Mouse (Mus musculus) hindbrain, postnatal 0 days (tissue): Measurements from ENCODE around the gene C130060K24Rik. TPM values are rescaled to one million over a fixed set of nuclear protein-coding genes. Genes with fewer than 3 reads are reported as not detected.
A peak's percentile ranks its signal among the peaks of the same experiment; 100 is the strongest.

ENCODE experiments used
- ATAC-seq: fragments of 200-750 bp; cut with Nextera tagmentation; 2 replicates; pipeline ENCODE4 v1.8.0; 2017; ENCODE audit warnings: mild to moderate bottlenecking, moderate TSS enrichment, moderate library complexity
- DNase-seq: peaks from one replicate; pipeline ENCODE4 v3.0.0-alpha.2; 2015; ENCODE audit warnings: low spot score
- H3K27ac ChIP-seq: fragments of 300-500 bp; sonication (generic); 2 replicates; pipeline ENCODE4 v1.5.1; 2014; ENCODE audit warnings: mild to moderate bottlenecking
- H3K27me3 ChIP-seq: fragments of 300-500 bp; sonication (generic); 2 replicates; pipeline ENCODE4 v1.6.1; 2014; ENCODE audit warnings: low read length, mixed read lengths; ENCODE audit not compliant: insufficient read depth
- H3K36me3 ChIP-seq: fragments of 300-500 bp; sonication (generic); 2 replicates; pipeline ENCODE4 v1.6.1; 2014; ENCODE audit warnings: low read length, mixed read lengths; ENCODE audit not compliant: insufficient read depth
- H3K4me1 ChIP-seq: fragments of 300-500 bp; sonication (generic); 2 replicates; pipeline ENCODE4 v1.6.1; 2014; ENCODE audit warnings: antibody characterized with exemption, low read length, mixed read lengths; ENCODE audit not compliant: insufficient read depth
- H3K4me2 ChIP-seq: fragments of 300-500 bp; sonication (generic); 2 replicates; pipeline ENCODE4 v1.6.1; 2014; ENCODE audit warnings: low read depth, mild to moderate bottlenecking, low read length, moderate library complexity, mixed read lengths
- H3K4me3 ChIP-seq: fragments of 300-500 bp; sonication (generic); 2 replicates; pipeline ENCODE4 v1.5.1; 2014; ENCODE audit warnings: low read length
- H3K9ac ChIP-seq: fragments of 300-500 bp; sonication (generic); replicated peaks from 2 replicates; pipeline ENCODE4 v1.6.1; 2014; ENCODE audit warnings: mild to moderate bottlenecking, low read length, moderate library complexity, mixed read lengths
- H3K9me3 ChIP-seq: fragments of 300-500 bp; sonication (generic); 2 replicates; pipeline ENCODE4 v1.6.1; 2016; ENCODE audit warnings: low read length, mixed read lengths
- CTCF ChIP-seq: IDR thresholded peaks from 2 replicates; pipeline ENCODE4 v1.5.1; 2016; ENCODE audit warnings: antibody characterized with exemption, control low read depth, low read depth
- WGBS: fragments of 180-500 bp; shearing (Covaris S2); extraction: QIAGEN DNeasy Blood & Tissue Kit; methylation state at CpG from one replicate; pipeline ENCODE4 v1.1.7; 2014; 5-methylcytosine and 5-hydroxymethylcytosine counted together
- polyA plus RNA-seq: library from polyadenylated mRNA; unstranded; fragments of >200 nt; fragmentation: Nextera tagmentation; extraction: Ambion mirVana; gene quantifications from 2 replicates; pipeline ENCODE4 v1.2.1, GENCODE M21; 2015
- total RNA-seq: library from RNA; depleted of rRNA; stranded (reverse); fragments of >200 nt; gene quantifications from 2 replicates; pipeline ENCODE4 v1.2.3, GENCODE M21; 2014; rRNA removed

The C130060K24Rik gene
- total RNA-seq (4.4 and 8.2 TPM in 2 replicates), polyA plus RNA-seq (1.6 and 2.0 TPM in 2 replicates)

- Histone ChIP-seq H3K4me3 (peak within 1 kb of the TSS; percentile 58), H3K27ac (no peak within 1 kb of the TSS), H3K9me3 (no peaks in the 10 kb centered on the region), H3K4me2 (peak within 1 kb of the TSS; percentile 96), H3K9ac (peak within 1 kb of the TSS; percentile 41; the same call in 1 of the 2 replicates), H3K27me3 (no peaks in the 10 kb centered on the region), H3K4me1 (no peaks in the 10 kb centered on the region), H3K36me3 (no peaks in the 10 kb centered on the region)
- peak; percentile 83 for ATAC-seq
- no peak for TF ChIP-seq CTCF
- WGBS = under 1% methylated on average over 64 of the region's 64 CpGs
- peak; percentile 45 for DNase-seq
These were observed at the start of gene C130060K24Rik for GRCm38 (mm10) chr6:65380918-65381772. Gene C130060K24Rik, plus strand, starts transcription at chr6:65381105.

- DNase-seq (no peak), ATAC-seq (no peak)
- TF ChIP-seq CTCF = no peak
- no peak overlapping the region for H3K27ac ChIP-seq
- no peaks in the 10 kb centered on the region for H3K4me1 ChIP-seq
- H3K9me3 ChIP-seq = no peaks in the 10 kb centered on the region
- no peaks in the 10 kb centered on the region for H3K27me3 ChIP-seq
- no peak overlapping the region for H3K9ac ChIP-seq
- no peaks in the 10 kb centered on the region for H3K36me3 ChIP-seq
- no peak overlapping the region for H3K4me3 ChIP-seq
- WGBS = 92% methylated on average over 1 of the region's 1 CpGs
- H3K4me2 ChIP-seq = no peak overlapping the region
These were observed 46.7 kb upstream of the C130060K24Rik start for GRCm38 (mm10) chr6:65334246-65334645.

- no peak overlapping the region for H3K27ac ChIP-seq
- no peaks in the 10 kb centered on the region for H3K4me1 ChIP-seq
- no peaks in the 10 kb centered on the region for H3K9me3 ChIP-seq
- H3K27me3 ChIP-seq = no peaks in the 10 kb centered on the region
- no peaks in the 10 kb centered on the region for H3K36me3 ChIP-seq
- H3K4me3 ChIP-seq = no peak overlapping the region
- no peak for DNase-seq
- H3K9ac ChIP-seq = no peak overlapping the region
- TF ChIP-seq CTCF = no peak
- ATAC-seq = no peak
- no peak overlapping the region for H3K4me2 ChIP-seq
These were observed 41.5 kb upstream of the C130060K24Rik start for GRCm38 (mm10) chr6:65339391-65339790.

- WGBS = 83% methylated on average over 4 of the region's 4 CpGs
- no peak overlapping the region for H3K27ac ChIP-seq
- no peak for ATAC-seq
- no peak overlapping the region for H3K9ac ChIP-seq
- no peaks in the 10 kb centered on the region for H3K9me3 ChIP-seq
- TF ChIP-seq CTCF = no peak
- no peak overlapping the region for H3K4me3 ChIP-seq
- no peak overlapping the region for H3K4me2 ChIP-seq
- H3K36me3 ChIP-seq = no peaks in the 10 kb centered on the region
- H3K27me3 ChIP-seq = no peaks in the 10 kb centered on the region
- no peaks in the 10 kb centered on the region for H3K4me1 ChIP-seq
- no peak for DNase-seq
These were observed 39.5 kb upstream of the C130060K24Rik start for GRCm38 (mm10) chr6:65341360-65341759.

- no peak for TF ChIP-seq CTCF
- peak overlapping the region; percentile 29 for H3K4me2 ChIP-seq
- H3K9ac ChIP-seq = no peak overlapping the region
- WGBS = 31% methylated on average over 8 of the region's 8 CpGs
- no peaks in the 10 kb centered on the region for H3K9me3 ChIP-seq
- H3K36me3 ChIP-seq = no peaks in the 10 kb centered on the region
- peak; percentile 17 for DNase-seq
- no peak for ATAC-seq
- no peaks in the 10 kb centered on the region for H3K27me3 ChIP-seq
- no peak overlapping the region for H3K27ac ChIP-seq
- peak overlapping the region; percentile 14; the same call in 1 of the 2 replicates for H3K4me3 ChIP-seq
- H3K4me1 ChIP-seq = no peaks in the 10 kb centered on the region
These were observed 33.2 kb upstream of the C130060K24Rik start for GRCm38 (mm10) chr6:65347736-65348135.

- Histone ChIP-seq H3K4me2 (peak overlapping the region; percentile 29; the same call in 1 of the 2 replicates), H3K4me1 (no peaks in the 10 kb centered on the region), H3K27me3 (no peaks in the 10 kb centered on the region), H3K4me3 (no peak overlapping the region; the same call in 1 of the 2 replicates), H3K27ac (no peak overlapping the region), H3K9me3 (no peaks in the 10 kb centered on the region), H3K36me3 (no peaks in the 10 kb centered on the region), H3K9ac (no peak overlapping the region)
- no peak for TF ChIP-seq CTCF
- ATAC-seq = no peak
- 24% methylated on average over 5 of the region's 5 CpGs for WGBS
- no peak for DNase-seq
These were observed 32.6 kb upstream of the C130060K24Rik start for GRCm38 (mm10) chr6:65348255-65348654.

- H3K4me2 ChIP-seq = no peak overlapping the region
- ATAC-seq (peak; percentile 49; the same call in 1 of the 2 replicates), DNase-seq (peak; percentile 63)
- 53% methylated on average over 4 of the region's 4 CpGs for WGBS
- H3K9ac ChIP-seq = no peak overlapping the region
- H3K4me1 ChIP-seq = no peaks in the 10 kb centered on the region
- H3K27me3 ChIP-seq = no peaks in the 10 kb centered on the region
- H3K9me3 ChIP-seq = no peaks in the 10 kb centered on the region
- H3K27ac ChIP-seq = no peak overlapping the region
- no peak overlapping the region for H3K4me3 ChIP-seq
- H3K36me3 ChIP-seq = no peaks in the 10 kb centered on the region
- TF ChIP-seq CTCF = peak; percentile 24; the same call in 1 of the 2 replicates
These were observed 29.3 kb upstream of the C130060K24Rik start for GRCm38 (mm10) chr6:65351622-65352021.
